Mouse (Mus musculus): Measurements from ENCODE around the gene Zfp574. TPM values are rescaled to one million over a fixed set of nuclear protein-coding genes. Genes with fewer than 3 reads are reported as not detected.

The Zfp574 gene
- polyA plus RNA-seq, 1 experiment from 2014 or later, result 10.8 TPM

DNA sequence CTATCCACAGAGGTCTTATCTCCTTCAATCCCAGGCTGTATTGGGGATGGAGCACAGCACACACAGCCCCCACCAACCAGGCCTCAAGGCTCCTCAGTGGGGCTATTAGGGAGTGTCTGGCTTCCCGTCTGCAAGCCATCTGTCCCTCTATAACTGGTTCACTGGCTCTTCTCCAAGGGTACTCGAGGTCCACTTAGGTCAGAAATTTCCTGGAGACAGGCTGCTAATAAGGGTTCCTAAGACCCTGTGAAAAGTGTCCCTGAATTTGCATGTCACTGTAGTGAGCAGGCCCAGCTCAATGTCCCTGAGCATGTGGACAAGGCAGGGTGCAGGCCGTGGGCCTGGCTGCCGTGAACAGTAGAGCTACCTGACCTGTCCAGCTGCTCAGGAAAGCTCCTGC lies 15.4 kb upstream of the Zfp574 start:
- H3K4me3 ChIP-seq (ENCODE audit: low read depth, low read length), result no peak overlapping the region
- H3K9me3 ChIP-seq (ENCODE audit: low read length), result no peaks in the 10 kb centered on the region
- H3K4me2 ChIP-seq (ENCODE audit: low read depth, low read length), result no peak overlapping the region
- no peak overlapping the region for H3K9ac ChIP-seq (replicated peaks)
- H3K36me3 ChIP-seq (replicated peaks; ENCODE audit: insufficient read depth, low read length), result peaks cover 3% of the 10 kb centered on the region; the same call in 1 of the 2 replicates
- ATAC-seq, result no peak
- H3K27ac ChIP-seq (ENCODE audit: low read depth), result no peak overlapping the region
- no peaks in the 10 kb centered on the region for H3K4me1 ChIP-seq (ENCODE audit: insufficient read depth)
- H3K27me3 ChIP-seq (ENCODE audit: insufficient read depth, low read length), result no peaks in the 10 kb centered on the region
- WGBS (ENCODE audit: insufficient replicate concordance), result 73% methylated on average over 4 of the region's 4 CpGs
- no peak for DNase-seq
- TF ChIP-seq CTCF (IDR thresholded peaks at IDR 0.05; ENCODE audit: low read depth) (no peak), EP300 (IDR thresholded peaks at IDR 0.05; ENCODE audit: low read depth) (no peak)

DNA sequence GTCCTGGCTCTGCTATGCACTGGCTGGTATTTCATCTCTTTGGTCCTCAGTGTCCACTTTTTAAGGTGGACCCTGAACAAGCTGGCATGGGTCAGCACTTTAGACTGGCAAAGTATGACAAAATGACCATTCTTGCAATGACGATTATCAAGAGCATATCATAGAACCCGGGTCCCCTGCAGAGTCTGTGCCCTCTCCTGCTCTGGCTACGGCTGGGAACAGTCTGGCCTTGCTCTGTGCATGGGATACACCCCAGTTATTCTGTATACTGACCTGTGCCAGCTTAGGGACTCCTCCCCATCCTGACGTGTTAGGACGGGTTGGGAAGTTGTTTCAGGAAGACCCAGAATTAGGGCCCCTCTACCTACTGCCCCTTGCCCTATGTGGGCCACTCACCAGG lies 14.5 kb upstream of the Zfp574 start:
- Histone ChIP-seq H3K4me2 (ENCODE audit: low read depth, low read length) (no peak overlapping the region), H3K27me3 (ENCODE audit: insufficient read depth, low read length) (no peaks in the 10 kb centered on the region), H3K4me3 (ENCODE audit: low read depth, low read length) (no peak overlapping the region), H3K27ac (ENCODE audit: low read depth) (no peak overlapping the region), H3K9ac (replicated peaks) (no peak overlapping the region), H3K9me3 (ENCODE audit: low read length) (no peaks in the 10 kb centered on the region), H3K36me3 (replicated peaks; ENCODE audit: insufficient read depth, low read length) (peaks cover 4% of the 10 kb centered on the region; the same call in 1 of the 2 replicates), H3K4me1 (ENCODE audit: insufficient read depth) (no peaks in the 10 kb centered on the region)
- no peak for TF ChIP-seq CTCF (IDR thresholded peaks at IDR 0.05; ENCODE audit: low read depth)
- TF ChIP-seq EP300 (IDR thresholded peaks at IDR 0.05; ENCODE audit: low read depth), result no peak
- DNase-seq (no peak), ATAC-seq (no peak)
- 81% methylated on average over 5 of the region's 5 CpGs for WGBS (ENCODE audit: insufficient replicate concordance)

DNA sequence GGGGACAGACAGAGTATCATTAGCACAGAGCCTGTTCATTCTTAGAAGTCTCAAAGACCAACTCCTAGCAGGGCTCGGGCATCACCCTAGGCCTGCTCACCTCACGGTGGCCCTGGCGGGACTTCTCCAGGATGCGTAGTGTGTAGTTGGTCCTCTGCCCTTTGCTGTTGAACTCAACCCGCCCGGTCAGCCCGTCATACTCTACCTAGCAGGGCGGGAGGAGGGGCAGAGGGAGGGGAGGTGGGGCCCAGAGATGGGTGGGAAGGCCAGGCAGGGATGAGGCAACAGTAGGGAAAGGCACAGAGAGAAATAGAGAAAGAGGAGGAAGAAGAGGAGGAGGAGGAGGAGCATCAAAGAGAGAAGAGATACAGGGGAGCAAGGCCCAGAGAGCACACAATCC lies 14.0 kb upstream of the Zfp574 start:
- WGBS (ENCODE audit: insufficient replicate concordance), result 70% methylated on average over 8 of the region's 8 CpGs

DNA sequence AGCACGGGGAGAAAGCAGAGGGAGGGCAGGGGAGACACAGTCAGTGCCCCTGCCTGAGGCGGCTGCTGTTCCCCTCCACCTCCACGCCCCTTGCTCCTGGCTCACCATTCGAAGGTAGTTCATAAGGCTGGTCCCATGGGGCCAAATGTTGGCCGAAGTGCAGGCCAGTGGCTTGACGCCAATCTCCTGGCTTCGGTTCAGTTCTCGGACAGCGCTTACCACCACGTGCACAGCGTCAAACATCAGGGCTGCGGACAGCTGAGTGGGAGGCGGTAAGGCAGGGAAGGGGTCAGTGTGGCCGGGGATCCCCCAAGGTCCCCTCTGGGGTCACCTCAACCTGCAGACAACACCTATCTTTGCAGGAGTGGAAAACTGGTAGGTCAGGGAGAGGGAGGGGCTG lies 13.5 kb upstream of the Zfp574 start:
- Histone ChIP-seq H3K4me2 (ENCODE audit: low read depth, low read length) (no peak overlapping the region), H3K27me3 (ENCODE audit: insufficient read depth, low read length) (no peaks in the 10 kb centered on the region), H3K27ac (ENCODE audit: low read depth) (no peak overlapping the region), H3K4me3 (ENCODE audit: low read depth, low read length) (no peak overlapping the region), H3K36me3 (replicated peaks; ENCODE audit: insufficient read depth, low read length) (peaks cover 6% of the 10 kb centered on the region; the same call in 1 of the 2 replicates), H3K4me1 (ENCODE audit: insufficient read depth) (no peaks in the 10 kb centered on the region), H3K9me3 (ENCODE audit: low read length) (no peaks in the 10 kb centered on the region), H3K9ac (replicated peaks) (no peak overlapping the region)
- 81% methylated on average over 14 of the region's 14 CpGs for WGBS (ENCODE audit: insufficient replicate concordance)
- DNase-seq, result no peak
- TF ChIP-seq CTCF (IDR thresholded peaks at IDR 0.05; ENCODE audit: low read depth) (no peak), EP300 (IDR thresholded peaks at IDR 0.05; ENCODE audit: low read depth) (no peak)
- ATAC-seq, result peak; percentile 43

More for the DNA sequence above, 14.0 kb upstream of the Zfp574 start:
- no peak for TF ChIP-seq CTCF (IDR thresholded peaks at IDR 0.05; ENCODE audit: low read depth)
- no peak for TF ChIP-seq EP300 (IDR thresholded peaks at IDR 0.05; ENCODE audit: low read depth)
- ATAC-seq (peak; percentile 85), DNase-seq (no peak)
- Histone ChIP-seq H3K27me3 (ENCODE audit: insufficient read depth, low read length) (no peaks in the 10 kb centered on the region), H3K4me3 (ENCODE audit: low read depth, low read length) (no peak overlapping the region), H3K36me3 (replicated peaks; ENCODE audit: insufficient read depth, low read length) (peaks cover 6% of the 10 kb centered on the region; the same call in 1 of the 2 replicates), H3K9me3 (ENCODE audit: low read length) (no peaks in the 10 kb centered on the region), H3K9ac (replicated peaks) (no peak overlapping the region), H3K27ac (ENCODE audit: low read depth) (no peak overlapping the region), H3K4me1 (ENCODE audit: insufficient read depth) (no peaks in the 10 kb centered on the region), H3K4me2 (ENCODE audit: low read depth, low read length) (no peak overlapping the region)

DNA sequence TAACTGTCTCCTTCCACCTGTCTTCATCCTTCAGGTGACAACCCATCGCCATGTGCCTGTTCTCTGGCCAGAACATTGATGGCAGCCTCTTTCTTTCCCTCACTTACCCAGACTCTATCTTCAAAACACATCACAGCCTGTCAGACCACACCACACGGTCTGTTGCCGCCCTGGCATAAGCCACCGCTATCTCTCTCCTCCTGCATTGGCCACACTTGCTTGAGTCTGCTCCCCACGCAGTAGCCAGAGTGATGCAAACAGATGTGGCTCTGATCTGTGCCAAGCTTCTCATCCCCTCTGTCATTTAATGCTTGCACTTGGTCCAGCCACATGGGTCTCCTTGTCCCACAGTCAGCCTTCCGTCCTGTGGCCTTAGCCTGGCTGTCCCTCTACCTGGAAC lies 9.0 kb upstream of the Zfp574 start:
- H3K9ac ChIP-seq (replicated peaks), result no peak overlapping the region
- no peak overlapping the region for H3K4me2 ChIP-seq (ENCODE audit: low read depth, low read length)
- H3K4me1 ChIP-seq (ENCODE audit: insufficient read depth), result no peaks in the 10 kb centered on the region; the same call in 1 of the 2 replicates
- no peak overlapping the region for H3K27ac ChIP-seq (ENCODE audit: low read depth)
- DNase-seq (no peak), ATAC-seq (no peak)
- no peak for TF ChIP-seq EP300 (IDR thresholded peaks at IDR 0.05; ENCODE audit: low read depth)
- TF ChIP-seq CTCF (IDR thresholded peaks at IDR 0.05; ENCODE audit: low read depth), result no peak
- H3K9me3 ChIP-seq (ENCODE audit: low read length), result no peaks in the 10 kb centered on the region
- 0 out of 2 replicates have a peak, but pooled peaks cover 6% of the 10 kb centered on the region for H3K36me3 ChIP-seq (replicated peaks; ENCODE audit: insufficient read depth, low read length)
- no peaks in the 10 kb centered on the region for H3K27me3 ChIP-seq (ENCODE audit: insufficient read depth, low read length)
- H3K4me3 ChIP-seq (ENCODE audit: low read depth, low read length), result no peak overlapping the region
- WGBS (ENCODE audit: insufficient replicate concordance), result 74% methylated on average over 6 of the region's 6 CpGs

DNA sequence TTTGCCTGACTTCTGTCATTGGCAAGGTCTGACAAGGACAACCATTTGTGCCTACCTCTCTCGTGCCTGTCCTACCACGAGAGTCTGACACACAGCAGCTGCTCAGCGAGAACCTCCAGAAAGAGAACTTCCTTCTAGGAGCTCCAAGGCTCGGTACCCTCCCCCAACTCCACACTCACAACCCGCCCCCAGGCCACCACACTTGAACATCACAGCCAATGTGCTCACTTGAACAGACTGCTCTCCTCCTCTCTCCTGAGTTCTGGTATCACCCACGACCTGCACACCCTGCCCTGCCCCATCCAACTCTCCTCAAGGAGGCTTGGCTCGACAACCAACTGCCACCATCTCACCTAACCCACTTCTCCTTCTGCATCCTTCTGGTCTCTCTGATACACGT lies 8.5 kb upstream of the Zfp574 start:
- no peaks in the 10 kb centered on the region; the same call in 1 of the 2 replicates for H3K4me1 ChIP-seq (ENCODE audit: insufficient read depth)
- no peak overlapping the region for H3K4me3 ChIP-seq (ENCODE audit: low read depth, low read length)
- H3K36me3 ChIP-seq (replicated peaks; ENCODE audit: insufficient read depth, low read length), result 0 out of 2 replicates have a peak, but pooled peaks cover 6% of the 10 kb centered on the region
- TF ChIP-seq EP300 (IDR thresholded peaks at IDR 0.05; ENCODE audit: low read depth), result no peak
- no peak for TF ChIP-seq CTCF (IDR thresholded peaks at IDR 0.05; ENCODE audit: low read depth)
- no peak for DNase-seq
- ATAC-seq, result no peak
- no peak overlapping the region for H3K9ac ChIP-seq (replicated peaks)
- H3K4me2 ChIP-seq (ENCODE audit: low read depth, low read length), result no peak overlapping the region
- H3K27me3 ChIP-seq (ENCODE audit: insufficient read depth, low read length), result no peaks in the 10 kb centered on the region
- H3K9me3 ChIP-seq (ENCODE audit: low read length), result no peaks in the 10 kb centered on the region
- no peak overlapping the region for H3K27ac ChIP-seq (ENCODE audit: low read depth)
- WGBS (ENCODE audit: insufficient replicate concordance), result 58% methylated on average over 8 of the region's 8 CpGs

DNA sequence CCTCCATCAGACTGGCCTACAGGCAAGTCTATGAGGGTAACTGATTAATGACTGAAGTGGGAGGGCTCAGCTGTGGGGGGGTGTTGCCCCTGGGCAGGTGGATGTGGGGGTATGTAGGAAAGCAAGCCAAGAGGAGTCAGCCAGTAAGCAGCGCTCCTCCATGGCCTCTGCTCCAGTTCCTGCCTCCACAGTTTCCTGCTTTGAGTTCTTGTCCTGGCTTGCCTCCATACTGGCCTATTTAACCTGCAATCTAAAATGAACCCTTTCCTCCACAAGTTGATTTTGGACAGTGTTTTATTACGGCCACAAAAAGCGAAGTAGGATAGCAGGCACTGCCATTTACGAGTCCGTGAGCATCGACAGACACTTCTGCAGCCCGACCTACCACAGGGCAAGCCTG lies 5.0 kb upstream of the Zfp574 start:
- Histone ChIP-seq H3K4me1 (ENCODE audit: insufficient read depth) (peaks cover 7% of the 10 kb centered on the region), H3K9ac (replicated peaks) (no peak overlapping the region), H3K4me2 (ENCODE audit: low read depth, low read length) (no peak overlapping the region), H3K36me3 (replicated peaks; ENCODE audit: insufficient read depth, low read length) (0 out of 2 replicates have a peak, but pooled peaks cover 3% of the 10 kb centered on the region), H3K27me3 (ENCODE audit: insufficient read depth, low read length) (no peaks in the 10 kb centered on the region), H3K9me3 (ENCODE audit: low read length) (no peaks in the 10 kb centered on the region), H3K4me3 (ENCODE audit: low read depth, low read length) (no peak overlapping the region), H3K27ac (ENCODE audit: low read depth) (no peak overlapping the region)
- TF ChIP-seq EP300 (IDR thresholded peaks at IDR 0.05; ENCODE audit: low read depth) (no peak), CTCF (IDR thresholded peaks at IDR 0.05; ENCODE audit: low read depth) (no peak)
- no peak for DNase-seq
- no peak for ATAC-seq
- 85% methylated on average over 7 of the region's 7 CpGs for WGBS (ENCODE audit: insufficient replicate concordance)
